Mouse (Mus musculus): Measurements from ENCODE around the gene Ube2m. TPM values are rescaled to one million over a fixed set of nuclear protein-coding genes. Genes with fewer than 3 reads are reported as not detected.

Ube2m gene
- total and polyA plus RNA-seq, 3 experiments = 169 to 242 (median 201) TPM

DNA sequence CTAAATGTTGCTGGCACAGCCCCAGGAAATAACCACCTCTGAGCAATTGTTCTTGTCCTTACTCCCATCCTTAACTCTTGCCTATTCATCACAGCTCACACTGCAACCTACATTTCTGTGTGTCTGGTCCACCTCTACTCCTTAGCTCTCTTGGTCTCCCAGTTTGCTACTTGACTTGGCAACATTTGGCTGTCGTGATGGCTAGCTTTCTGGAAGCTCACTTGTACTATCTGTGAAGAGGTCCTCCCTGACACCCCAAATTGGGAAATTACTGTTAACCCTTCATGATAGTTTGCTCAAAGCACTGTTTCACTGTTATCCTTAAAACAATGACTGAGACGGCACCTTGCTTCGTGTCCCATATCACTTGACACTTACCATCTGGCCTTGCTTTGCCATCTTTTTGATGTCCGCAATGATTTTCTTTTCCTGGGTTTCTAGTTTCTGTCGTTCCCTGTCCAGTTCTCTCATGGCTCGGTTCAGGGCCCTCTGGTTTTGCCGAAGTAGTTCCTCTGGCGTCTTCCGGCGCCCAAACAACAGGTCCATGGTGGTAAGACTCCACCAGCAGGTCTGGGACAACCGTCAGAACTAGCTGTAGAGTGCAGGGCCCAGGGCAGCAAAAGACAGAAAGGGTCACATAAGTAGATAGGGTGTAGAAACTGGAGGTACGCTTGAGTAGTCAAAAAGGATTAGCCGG is 4.5 kb downstream of the Ube2m start:
- Histone ChIP-seq H3K9ac (ENCODE audit: low read depth, low read length) (peak overlapping the region; percentile 91), H3K27me3 (ENCODE audit: control insufficient read depth, insufficient read depth, low read length) (no peaks in the 10 kb centered on the region), H3K4me1 (ENCODE audit: control insufficient read depth, insufficient read depth, low read length) (peaks cover 6% of the 10 kb centered on the region), H3K4me3 (peak overlapping the region; percentile 77), H3K79me2 (replicated peaks; ENCODE audit: control insufficient read depth, insufficient read depth, low read length) (no peaks in the 10 kb centered on the region), H3K27ac (peak overlapping the region; percentile 89; the same call in 1 of the 2 replicates), H3K36me3 (ENCODE audit: control insufficient read depth, insufficient read depth, low read length) (no peaks in the 10 kb centered on the region; the same call in 1 of the 2 replicates)
- no peak for DNase-seq
- intact Hi-C loops (cut with DNase I) = loop anchor here (1.0 to 10.0 kb wide), 2 partner anchors 9 to 559 kb away; partner anchors contain the start of gene Zfp606
- TF ChIP-seq POLR2A (IDR thresholded peaks at IDR 0.05; ENCODE audit: insufficient read depth, low read depth, low read length) = no peak
- TF ChIP-seq EP300 (IDR thresholded peaks at IDR 0.05; ENCODE audit: insufficient read depth, low read depth, low read length) = no peak
- TF ChIP-seq CTCF (IDR thresholded peaks at IDR 0.05) = no peak
- 30% methylated on average over 13 of the region's 13 CpGs for WGBS

GRCm38 (mm10) chr7:13032541-13032940 is 5.5 kb downstream of the Ube2m start:
- intact Hi-C loops (cut with DNase I) = loop anchor here (10.0 kb wide), 1 partner anchor 558 kb away; the partner anchor contains the start of gene Zfp606

DNA sequence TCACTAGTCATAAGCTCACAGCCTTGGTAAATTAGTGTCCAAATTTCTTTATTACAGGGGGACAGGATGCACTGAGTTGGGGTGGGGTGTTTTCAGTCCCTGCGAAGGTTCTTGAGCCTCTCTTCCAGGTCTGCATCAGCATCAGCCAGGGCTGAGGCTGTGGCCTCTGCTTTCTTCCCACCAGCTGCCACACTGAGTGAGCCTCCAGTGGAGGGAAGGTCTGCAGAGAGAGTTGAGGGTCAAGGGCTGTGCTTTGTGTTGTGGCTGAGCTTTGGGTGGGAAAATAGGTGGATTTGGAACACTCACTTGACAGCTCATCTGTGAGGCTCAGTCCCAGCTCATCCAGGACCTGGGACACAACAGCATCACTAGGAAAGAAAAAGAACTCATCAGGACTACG is 6.1 kb downstream of the Ube2m start:
- no peak overlapping the region for H3K4me3 ChIP-seq
- DNase-seq = no peak
- WGBS = 84% methylated on average over 2 of the region's 2 CpGs
- H3K27ac ChIP-seq = no peak overlapping the region
- no peaks in the 10 kb centered on the region for H3K79me2 ChIP-seq (replicated peaks; ENCODE audit: control insufficient read depth, insufficient read depth, low read length)
- H3K36me3 ChIP-seq (ENCODE audit: control insufficient read depth, insufficient read depth, low read length) = no peaks in the 10 kb centered on the region; the same call in 1 of the 2 replicates
- intact Hi-C loops (cut with DNase I) = loop anchor here (10.0 kb wide), 1 partner anchor 557 kb away; the partner anchor contains the start of gene Zfp606
- no peak for TF ChIP-seq CTCF (IDR thresholded peaks at IDR 0.05)
- H3K9ac ChIP-seq (ENCODE audit: low read depth, low read length) = no peak overlapping the region
- H3K27me3 ChIP-seq (ENCODE audit: control insufficient read depth, insufficient read depth, low read length) = no peaks in the 10 kb centered on the region
- peaks cover 6% of the 10 kb centered on the region for H3K4me1 ChIP-seq (ENCODE audit: control insufficient read depth, insufficient read depth, low read length)

More at GRCm38 (mm10) chr7:13032541-13032940, 5.5 kb downstream of the Ube2m start:
- no peak overlapping the region for H3K9ac ChIP-seq (ENCODE audit: low read depth, low read length)
- H3K79me2 ChIP-seq (replicated peaks; ENCODE audit: control insufficient read depth, insufficient read depth, low read length) = no peaks in the 10 kb centered on the region
- no peak for DNase-seq
- no peak overlapping the region for H3K27ac ChIP-seq
- H3K36me3 ChIP-seq (ENCODE audit: control insufficient read depth, insufficient read depth, low read length) = no peaks in the 10 kb centered on the region; the same call in 1 of the 2 replicates
- H3K4me3 ChIP-seq = no peak overlapping the region
- WGBS = 84% methylated on average over 7 of the region's 7 CpGs
- peaks cover 6% of the 10 kb centered on the region for H3K4me1 ChIP-seq (ENCODE audit: control insufficient read depth, insufficient read depth, low read length)
- TF ChIP-seq POLR2A (IDR thresholded peaks at IDR 0.05; ENCODE audit: insufficient read depth, low read depth, low read length) = no peak
- no peak for TF ChIP-seq CTCF (IDR thresholded peaks at IDR 0.05)
- no peak for TF ChIP-seq EP300 (IDR thresholded peaks at IDR 0.05; ENCODE audit: insufficient read depth, low read depth, low read length)
- no peaks in the 10 kb centered on the region for H3K27me3 ChIP-seq (ENCODE audit: control insufficient read depth, insufficient read depth, low read length)

- Histone ChIP-seq H3K36me3 (ENCODE audit: control insufficient read depth, insufficient read depth, low read length) (peaks cover 4% of the 10 kb centered on the region), H3K4me3 (no peak overlapping the region), H3K27me3 (ENCODE audit: control insufficient read depth, insufficient read depth, low read length) (no peaks in the 10 kb centered on the region), H3K9ac (ENCODE audit: low read depth, low read length) (no peak overlapping the region), H3K4me1 (ENCODE audit: control insufficient read depth, insufficient read depth, low read length) (peaks cover 3% of the 10 kb centered on the region), H3K27ac (no peak overlapping the region), H3K79me2 (replicated peaks; ENCODE audit: control insufficient read depth, insufficient read depth, low read length) (peaks cover 1% of the 10 kb centered on the region)
- intact Hi-C loops (cut with DNase I) = loop anchor here (10.0 kb wide), 1 partner anchor 556 kb away; the partner anchor contains the start of gene Zfp606
- TF ChIP-seq CTCF (IDR thresholded peaks at IDR 0.05) (peak; percentile 56), POLR2A (IDR thresholded peaks at IDR 0.05; ENCODE audit: insufficient read depth, low read depth, low read length) (no peak)
- DNase-seq = peak in 1 of 2 experiments; percentile 16
- 68% methylated on average over 5 of the region's 5 CpGs for WGBS
Observed at GRCm38 (mm10) chr7:13031069-13031468, 7.0 kb downstream of the Ube2m start.

DNA sequence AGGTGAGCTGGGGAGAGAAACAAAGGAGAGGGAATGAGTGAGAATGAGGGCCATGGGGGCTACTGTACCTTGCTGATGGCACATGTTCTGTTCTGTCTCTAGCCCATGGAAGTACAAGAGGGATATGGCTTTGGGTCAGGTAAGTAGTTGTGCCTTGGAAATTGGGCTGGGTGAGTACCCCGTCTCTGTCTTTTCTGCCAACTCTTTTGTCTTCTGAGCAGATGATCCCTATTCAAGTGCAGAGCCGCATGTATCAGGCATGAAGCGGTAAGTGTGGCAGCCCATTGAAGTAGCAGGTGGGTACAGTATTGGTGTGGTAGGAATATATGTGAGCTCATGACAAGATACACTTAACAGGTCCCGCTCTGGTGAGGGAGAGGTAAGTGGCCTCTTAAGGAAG is 9.1 kb downstream of the Ube2m start:
- H3K4me3 ChIP-seq = no peak overlapping the region
- no peak overlapping the region for H3K9ac ChIP-seq (ENCODE audit: low read depth, low read length)
- intact Hi-C loops (cut with DNase I) = no loop called here
- H3K27me3 ChIP-seq (ENCODE audit: control insufficient read depth, insufficient read depth, low read length) = no peaks in the 10 kb centered on the region
- DNase-seq = no peak
- WGBS = 94% methylated on average over 4 of the region's 4 CpGs
- H3K36me3 ChIP-seq (ENCODE audit: control insufficient read depth, insufficient read depth, low read length) = peaks cover 9% of the 10 kb centered on the region
- H3K4me1 ChIP-seq (ENCODE audit: control insufficient read depth, insufficient read depth, low read length) = peaks cover 4% of the 10 kb centered on the region; the same call in 1 of the 2 replicates
- H3K27ac ChIP-seq = no peak overlapping the region
- TF ChIP-seq POLR2A (IDR thresholded peaks at IDR 0.05; ENCODE audit: insufficient read depth, low read depth, low read length) = no peak
- TF ChIP-seq EP300 (IDR thresholded peaks at IDR 0.05; ENCODE audit: insufficient read depth, low read depth, low read length) = no peak
- TF ChIP-seq CTCF (IDR thresholded peaks at IDR 0.05) = no peak
- H3K79me2 ChIP-seq (replicated peaks; ENCODE audit: control insufficient read depth, insufficient read depth, low read length) = peaks cover 1% of the 10 kb centered on the region

DNA sequence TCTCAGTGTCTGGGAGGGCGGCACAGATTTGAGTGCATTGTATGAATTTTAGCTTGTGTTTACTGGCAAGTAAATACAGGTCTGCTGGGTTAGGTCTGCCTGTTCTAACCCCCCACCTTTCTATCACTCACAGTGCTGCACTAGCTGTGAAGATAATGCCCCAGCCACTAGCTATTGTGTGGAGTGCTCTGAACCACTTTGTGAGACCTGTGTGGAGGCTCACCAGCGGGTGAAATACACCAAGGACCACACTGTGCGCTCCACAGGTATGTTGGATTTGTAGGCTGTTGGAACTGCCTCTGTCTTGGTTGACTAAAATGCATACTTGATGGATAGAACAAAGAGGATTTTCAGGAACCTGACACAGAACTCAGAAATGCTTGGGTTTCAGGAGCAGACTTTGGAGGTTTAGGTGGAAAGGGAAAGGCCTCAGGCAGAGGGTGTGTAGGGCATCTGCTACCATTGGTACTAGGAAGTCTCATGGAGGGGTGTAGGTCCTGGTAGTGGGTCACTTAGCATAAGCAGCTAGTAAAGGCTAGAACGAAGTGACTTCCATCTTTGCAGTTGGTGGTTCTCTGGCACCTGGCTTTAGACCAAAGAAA is 12.5 kb downstream of the Ube2m start:
- no peak overlapping the region; the same call in 1 of the 2 replicates for H3K27ac ChIP-seq
- peaks cover 9% of the 10 kb centered on the region for H3K36me3 ChIP-seq (ENCODE audit: control insufficient read depth, insufficient read depth, low read length)
- H3K4me3 ChIP-seq = peak overlapping the region; percentile 100
- peaks cover 6% of the 10 kb centered on the region for H3K4me1 ChIP-seq (ENCODE audit: control insufficient read depth, insufficient read depth, low read length)
- peak in 1 of 2 experiments; percentile 16 for DNase-seq
- WGBS = 34% methylated on average over 4 of the region's 4 CpGs
- H3K27me3 ChIP-seq (ENCODE audit: control insufficient read depth, insufficient read depth, low read length) = no peaks in the 10 kb centered on the region
- intact Hi-C loops (cut with DNase I) = no loop called here
- peak overlapping the region; percentile 89 for H3K9ac ChIP-seq (ENCODE audit: low read depth, low read length)
- peaks cover 1% of the 10 kb centered on the region for H3K79me2 ChIP-seq (replicated peaks; ENCODE audit: control insufficient read depth, insufficient read depth, low read length)
- TF ChIP-seq EP300 (IDR thresholded peaks at IDR 0.05; ENCODE audit: insufficient read depth, low read depth, low read length) (no peak), CTCF (IDR thresholded peaks at IDR 0.05) (no peak), POLR2A (IDR thresholded peaks at IDR 0.05; ENCODE audit: insufficient read depth, low read depth, low read length) (no peak)

Measured in heart, adult 2 months (tissue).